Mouse (Mus musculus) CH12F3 (cell line): Measurements from ENCODE around the gene Ifna6.

Experiments used
- in situ Hi-C: fragments of 300-500 bp; cut with MboI; formaldehyde crosslinking; loops from 2 replicates; pipeline ENCODE4 v1.14.3; 2020; ENCODE audit warnings: low sequenced_read_pairs

Ifna6 gene

GRCm38 (mm10) chr4:88841438-88841911 is 14.3 kb downstream of the Ifna6 start, which contains the start of gene Ifna4:
Gene Ifna4, plus strand, starts transcription at chr4:88841861.
- in situ Hi-C loops: no loop called here

- in situ Hi-C loops: no loop called here
Measured at GRCm38 (mm10) chr4:88845334-88845733, 18.1 kb downstream of the Ifna6 start.

GRCm38 (mm10) chr4:88849698-88850097 is 22.5 kb downstream of the Ifna6 start, which contains the start of gene Ifna1:
Gene Ifna1, plus strand, starts transcription at chr4:88850087.
- in situ Hi-C loops: no loop called here

- in situ Hi-C loops: no loop called here
Measured at GRCm38 (mm10) chr4:88851026-88851763, 24.0 kb downstream of the Ifna6 start.

GRCm38 (mm10) chr4:88859214-88859613 is 32.0 kb downstream of the Ifna6 start:
- in situ Hi-C loops: no loop called here

- in situ Hi-C loops: no loop called here
Measured at GRCm38 (mm10) chr4:88863309-88863708, 36.1 kb downstream of the Ifna6 start.

- in situ Hi-C loops: no loop called here
Measured at GRCm38 (mm10) chr4:88864599-88864998, 37.4 kb downstream of the Ifna6 start.

GRCm38 (mm10) chr4:88865011-88865569 is 37.9 kb downstream of the Ifna6 start:
- in situ Hi-C loops: no loop called here

- in situ Hi-C loops: no loop called here
Measured at GRCm38 (mm10) chr4:88867366-88867925, 40.2 kb downstream of the Ifna6 start.

GRCm38 (mm10) chr4:88867926-88868911 is 41.0 kb downstream of the Ifna6 start:
- in situ Hi-C loops: no loop called here

- in situ Hi-C loops: loop anchor here (5.0 kb wide), 1 partner anchor 655 kb away; no protein-coding TSS in a partner anchor
Measured at GRCm38 (mm10) chr4:88872691-88873090, 45.5 kb downstream of the Ifna6 start.

- in situ Hi-C loops: no loop called here
Measured at GRCm38 (mm10) chr4:88875435-88876095, 48.3 kb downstream of the Ifna6 start.

GRCm38 (mm10) chr4:88876520-88876919 is 49.3 kb downstream of the Ifna6 start:
- in situ Hi-C loops: no loop called here
